Comparison of ENCODE assay signal across 8 mouse cellular contexts in genomic region chr16:78156138-78156875, GRCm38 (mm10).
DNase-seq lines count a peak whose midpoint lies in the region; ATAC-seq lines count a peak whose summit lies in the region.

No protein-coding gene starts in this region.

- H3K27me3 ChIP-seq in lung, embryonic 15.5 days, result no peaks in the 10 kb centered on the region
- no peaks in the 10 kb centered on the region for H3K27me3 ChIP-seq in midbrain, embryonic 11.5 days (ENCODE audit: control insufficient read depth, insufficient read depth, low read length)
- H3K27me3 ChIP-seq in intestine, embryonic 15.5 days (replicated peaks), result no peaks in the 10 kb centered on the region

- H3K4me2 ChIP-seq in lung, embryonic 15.5 days, result no peak overlapping the region
- no peak overlapping the region for H3K4me2 ChIP-seq in midbrain, embryonic 11.5 days
- H3K4me2 ChIP-seq in intestine, embryonic 15.5 days (replicated peaks), result no peak overlapping the region

- no peak overlapping the region for H3K4me3 ChIP-seq in lung, embryonic 15.5 days
- no peak overlapping the region for H3K4me3 ChIP-seq in midbrain, embryonic 11.5 days (ENCODE audit: low read depth, low read length)
- H3K4me3 ChIP-seq in intestine, embryonic 15.5 days (replicated peaks), result no peak overlapping the region

- H3K36me3 ChIP-seq in lung, embryonic 15.5 days, result no peaks in the 10 kb centered on the region
- no peaks in the 10 kb centered on the region for H3K36me3 ChIP-seq in midbrain, embryonic 11.5 days (ENCODE audit: control insufficient read depth, insufficient read depth, low read length)
- no peaks in the 10 kb centered on the region for H3K36me3 ChIP-seq in intestine, embryonic 15.5 days

- no peak for DNase-seq in lung, adult 18-20 months
- peak; percentile 75 for DNase-seq in embryo, embryonic 10.5 days (ENCODE audit: low spot score)
- peak; percentile 35 for DNase-seq in heart, adult 8-10 months (ENCODE audit: low spot score)
- peak; percentile 57 to 84 for DNase-seq in layer of hippocampus, adult 18-20 months (ENCODE audit: low spot score in 2 of 2)
- peak; percentile 90 for DNase-seq in midbrain, embryonic 11.5 days (ENCODE audit: low spot score, missing footprints)
- DNase-seq in testis, postnatal 14 days (ENCODE audit: low spot score), result peak; percentile 40

- WGBS in lung, embryonic 15.5 days, result 39% methylated on average over 7 of the region's 7 CpGs
- 35% methylated on average over 7 of the region's 7 CpGs for WGBS in midbrain, embryonic 11.5 days
- WGBS in intestine, embryonic 15.5 days, result 46% methylated on average over 7 of the region's 7 CpGs

- H3K27ac ChIP-seq in lung, embryonic 15.5 days, result no peak overlapping the region
- no peak overlapping the region for H3K27ac ChIP-seq in midbrain, embryonic 11.5 days (ENCODE audit: low read depth, low read length)
- no peak overlapping the region for H3K27ac ChIP-seq in intestine, embryonic 15.5 days

- no peaks in the 10 kb centered on the region for H3K4me1 ChIP-seq in lung, embryonic 15.5 days
- no peaks in the 10 kb centered on the region for H3K4me1 ChIP-seq in midbrain, embryonic 11.5 days (ENCODE audit: control insufficient read depth, insufficient read depth, low read length)
- 0 out of 2 replicates have a peak, but pooled peaks cover 2% of the 10 kb centered on the region for H3K4me1 ChIP-seq in intestine, embryonic 15.5 days (replicated peaks)

- no peak overlapping the region for H3K9ac ChIP-seq in lung, embryonic 15.5 days
- no peak overlapping the region for H3K9ac ChIP-seq in midbrain, embryonic 11.5 days (ENCODE audit: low read length)
- H3K9ac ChIP-seq in intestine, embryonic 15.5 days, result no peak overlapping the region

- H3K9me3 ChIP-seq in lung, embryonic 15.5 days, result no peaks in the 10 kb centered on the region
- no peaks in the 10 kb centered on the region for H3K9me3 ChIP-seq in midbrain, embryonic 11.5 days (ENCODE audit: control insufficient read depth, low read length)
- no peaks in the 10 kb centered on the region for H3K9me3 ChIP-seq in intestine, embryonic 15.5 days

- ATAC-seq in lung, embryonic 15.5 days (ENCODE audit: borderline replicate concordance, extremely low read depth, low FRiP score, low TSS enrichment), result peak; percentile 67; the same call in 1 of the 2 replicates
- peak; percentile 93 for ATAC-seq in midbrain, embryonic 11.5 days (ENCODE audit: low FRiP score)
- no peak for ATAC-seq in intestine, embryonic 15.5 days

Comparison
In these comparisons a context has a peak if more than half of its experiments do, and no peak if none do; other contexts are left out.
1. DNase-seq: peak in embryo, embryonic 10.5 days (single experiment), heart, adult 8-10 months (single experiment), layer of hippocampus, adult 18-20 months (2 of 2), midbrain, embryonic 11.5 days (single experiment) and testis, postnatal 14 days (single experiment); none in lung, adult 18-20 months (0 of 2).